Mouse (Mus musculus) forebrain, embryonic 15.5 days (tissue): ENCODE results near the gene Cacna1b. TPM values are rescaled to one million over a fixed set of nuclear protein-coding genes. Genes with fewer than 3 reads are reported as not detected.
A peak's percentile ranks its signal among the peaks of the same experiment; 100 is the strongest.

Experiments
- ATAC-seq: fragments of 200-750 bp; cut with Nextera tagmentation; replicated peaks from 2 replicates; pipeline ENCODE4 v1.8.0; 2017; ENCODE audit warnings: mild to moderate bottlenecking, moderate TSS enrichment, moderate library complexity
- H3K27ac ChIP-seq: fragments of 300-500 bp; sonication (generic); replicated peaks from 2 replicates; pipeline ENCODE4 v1.5.1; 2015; ENCODE audit warnings: mild to moderate bottlenecking, inconsistent platforms
- H3K27me3 ChIP-seq: fragments of 300-500 bp; sonication (generic); 2 replicates; pipeline ENCODE4 v1.6.1; 2015; ENCODE audit warnings: inconsistent platforms
- H3K36me3 ChIP-seq: fragments of 300-500 bp; sonication (generic); 2 replicates; pipeline ENCODE4 v1.6.1; 2015; ENCODE audit warnings: mild to moderate bottlenecking, inconsistent platforms
- H3K4me1 ChIP-seq: fragments of 300-500 bp; sonication (generic); 2 replicates; pipeline ENCODE4 v1.6.1; 2015; ENCODE audit warnings: inconsistent platforms
- H3K4me2 ChIP-seq: fragments of 300-500 bp; sonication (generic); replicated peaks from 2 replicates; pipeline ENCODE4 v1.6.1; 2015; ENCODE audit warnings: mild to moderate bottlenecking, inconsistent platforms
- H3K4me3 ChIP-seq: fragments of 300-500 bp; sonication (generic); 2 replicates; pipeline ENCODE4 v1.5.1; 2015; ENCODE audit warnings: mild to moderate bottlenecking, inconsistent platforms
- H3K9ac ChIP-seq: fragments of 300-500 bp; sonication (generic); replicated peaks from 2 replicates; pipeline ENCODE4 v1.6.1; 2015; ENCODE audit warnings: mild to moderate bottlenecking, inconsistent platforms
- H3K9me3 ChIP-seq: fragments of 300-500 bp; sonication (generic); 2 replicates; pipeline ENCODE4 v1.6.1; 2016; ENCODE audit warnings: inconsistent platforms
- WGBS: fragments of 180-500 bp; shearing (Covaris S2); methylation state at CpG from one replicate; pipeline ENCODE4 v1.1.7; 2015; ENCODE audit warnings: mixed read lengths; 5-methylcytosine and 5-hydroxymethylcytosine counted together
- polyA plus RNA-seq: library from polyadenylated mRNA; unstranded; fragments of >200 nt; fragmentation: Nextera tagmentation; extraction: Ambion mirVana; gene quantifications from 2 replicates; pipeline ENCODE4 v1.2.1, GENCODE M21; 2015

The Cacna1b gene
- polyA plus RNA-seq, 1 experiment from 2014 or later: 8.4 TPM

GRCm38 (mm10) chr2:24717963-24718362 lies 45.0 kb downstream of the Cacna1b start:
- Histone ChIP-seq H3K4me2 (no peak overlapping the region), H3K9me3 (no peaks in the 10 kb centered on the region), H3K9ac (no peak overlapping the region), H3K4me1 (peaks cover 3% of the 10 kb centered on the region; the same call in 1 of the 2 replicates), H3K36me3 (peaks cover 19% of the 10 kb centered on the region), H3K27me3 (no peaks in the 10 kb centered on the region), H3K4me3 (no peak overlapping the region), H3K27ac (no peak overlapping the region)
- WGBS: 89% methylated on average over 7 of the region's 7 CpGs
- no peak for ATAC-seq

DNA sequence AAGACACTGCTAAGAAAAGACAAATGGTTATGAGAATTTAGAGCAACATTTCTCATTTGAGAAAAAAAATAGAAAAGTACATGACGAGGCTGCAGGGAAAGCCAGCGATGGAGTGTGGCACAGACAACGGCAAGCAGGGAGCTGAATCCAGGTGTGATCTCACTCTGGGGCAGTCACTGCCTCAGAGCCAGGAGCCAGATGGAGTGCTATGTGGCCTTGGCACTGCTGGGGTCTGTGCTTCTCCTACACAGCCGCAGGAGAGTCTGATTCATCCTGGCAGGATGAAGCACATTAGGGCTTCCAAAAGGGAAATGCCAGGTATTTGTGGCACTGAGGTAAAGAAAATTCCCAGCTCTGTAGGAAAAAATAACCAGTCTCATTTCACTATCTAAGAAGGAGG lies 45.5 kb downstream of the Cacna1b start:
- no peak overlapping the region for H3K4me3 ChIP-seq
- peaks cover 3% of the 10 kb centered on the region; the same call in 1 of the 2 replicates for H3K4me1 ChIP-seq
- 77% methylated on average over 4 of the region's 4 CpGs for WGBS
- H3K36me3 ChIP-seq: peaks cover 19% of the 10 kb centered on the region
- no peaks in the 10 kb centered on the region for H3K9me3 ChIP-seq
- H3K27ac ChIP-seq: no peak overlapping the region
- H3K27me3 ChIP-seq: no peaks in the 10 kb centered on the region
- no peak for ATAC-seq
- no peak overlapping the region for H3K4me2 ChIP-seq
- H3K9ac ChIP-seq: no peak overlapping the region

DNA sequence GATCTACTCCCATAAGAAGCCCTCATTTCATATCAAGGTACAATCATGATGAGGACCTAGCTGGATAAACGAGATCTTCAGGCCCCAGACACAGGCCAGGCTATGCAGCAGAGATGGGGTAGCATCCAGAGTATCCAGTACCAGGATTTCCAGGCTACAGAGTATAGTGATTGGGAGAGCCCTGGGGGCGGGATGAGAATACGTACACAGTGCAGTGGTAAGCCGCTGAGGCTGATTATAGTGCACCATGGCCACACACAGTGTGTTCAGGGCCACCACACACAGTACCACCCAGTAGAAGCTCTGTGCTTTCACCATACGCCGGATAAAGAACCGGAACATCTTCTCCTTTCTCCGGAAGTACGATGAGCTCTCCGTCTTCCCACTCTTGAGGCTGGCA lies 57.0 kb downstream of the Cacna1b start:
- H3K36me3 ChIP-seq: peaks cover 24% of the 10 kb centered on the region
- 78% methylated on average over 10 of the region's 10 CpGs for WGBS
- H3K4me1 ChIP-seq: no peaks in the 10 kb centered on the region
- no peak overlapping the region for H3K4me2 ChIP-seq
- H3K9ac ChIP-seq: no peak overlapping the region
- H3K27ac ChIP-seq: no peak overlapping the region
- H3K9me3 ChIP-seq: peaks cover 8% of the 10 kb centered on the region; the same call in 1 of the 2 replicates
- ATAC-seq: no peak
- H3K27me3 ChIP-seq: no peaks in the 10 kb centered on the region
- no peak overlapping the region for H3K4me3 ChIP-seq

- H3K9ac ChIP-seq: no peak overlapping the region
- H3K4me3 ChIP-seq: no peak overlapping the region
- no peak for ATAC-seq
- no peak overlapping the region for H3K4me2 ChIP-seq
- no peaks in the 10 kb centered on the region for H3K4me1 ChIP-seq
- H3K36me3 ChIP-seq: peaks cover 45% of the 10 kb centered on the region
- H3K9me3 ChIP-seq: no peaks in the 10 kb centered on the region
- WGBS: 80% methylated on average over 3 of the region's 3 CpGs
- no peaks in the 10 kb centered on the region for H3K27me3 ChIP-seq
- no peak overlapping the region for H3K27ac ChIP-seq
Observed at GRCm38 (mm10) chr2:24702208-24702957, 60.6 kb downstream of the Cacna1b start.

GRCm38 (mm10) chr2:24697281-24697980 lies 65.5 kb downstream of the Cacna1b start:
- Histone ChIP-seq H3K4me1 (no peaks in the 10 kb centered on the region), H3K4me3 (no peak overlapping the region), H3K27ac (no peak overlapping the region), H3K9ac (no peak overlapping the region), H3K4me2 (no peak overlapping the region), H3K27me3 (no peaks in the 10 kb centered on the region), H3K36me3 (peaks cover 26% of the 10 kb centered on the region), H3K9me3 (no peaks in the 10 kb centered on the region)
- 90% methylated on average over 8 of the region's 8 CpGs for WGBS
- no peak for ATAC-seq

DNA sequence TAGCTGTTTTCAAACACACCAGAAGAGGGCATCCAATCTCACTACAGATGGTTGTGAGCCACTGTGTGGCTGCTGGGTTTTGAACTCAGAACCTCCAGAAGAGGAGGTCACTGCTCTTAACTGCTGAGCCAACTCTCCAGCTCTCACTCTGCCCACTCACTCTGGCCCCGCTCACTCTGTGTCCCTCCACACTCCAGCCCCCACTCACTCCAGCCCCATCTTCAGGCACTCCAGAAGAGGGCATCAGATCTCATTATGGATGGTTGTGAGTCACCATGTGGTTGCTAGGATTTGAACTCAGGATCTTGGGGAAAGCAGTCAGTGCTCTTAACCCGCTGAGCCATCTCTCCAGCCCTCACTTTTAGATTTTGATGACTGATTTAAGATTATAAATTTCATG lies 70.6 kb downstream of the Cacna1b start:
- Histone ChIP-seq H3K27me3 (no peaks in the 10 kb centered on the region), H3K27ac (no peak overlapping the region), H3K4me3 (no peak overlapping the region), H3K4me2 (no peak overlapping the region), H3K36me3 (peaks cover 15% of the 10 kb centered on the region), H3K4me1 (no peaks in the 10 kb centered on the region), H3K9ac (no peak overlapping the region), H3K9me3 (no peaks in the 10 kb centered on the region)
- no peak for ATAC-seq
- WGBS: 95% methylated on average over 2 of the region's 2 CpGs

GRCm38 (mm10) chr2:24690356-24690755 lies 72.6 kb downstream of the Cacna1b start:
- Histone ChIP-seq H3K36me3 (peaks cover 17% of the 10 kb centered on the region), H3K4me2 (no peak overlapping the region), H3K27ac (no peak overlapping the region), H3K4me3 (no peak overlapping the region), H3K9me3 (no peaks in the 10 kb centered on the region), H3K4me1 (no peaks in the 10 kb centered on the region), H3K27me3 (no peaks in the 10 kb centered on the region), H3K9ac (no peak overlapping the region)
- no peak for ATAC-seq
- WGBS: 96% methylated on average over 2 of the region's 2 CpGs

GRCm38 (mm10) chr2:24685347-24685746 lies 77.6 kb downstream of the Cacna1b start:
- Histone ChIP-seq H3K36me3 (peaks cover 15% of the 10 kb centered on the region), H3K4me2 (no peak overlapping the region), H3K27me3 (no peaks in the 10 kb centered on the region), H3K4me1 (no peaks in the 10 kb centered on the region), H3K4me3 (no peak overlapping the region), H3K27ac (no peak overlapping the region), H3K9me3 (no peaks in the 10 kb centered on the region), H3K9ac (no peak overlapping the region)
- ATAC-seq: no peak
- WGBS: 82% methylated on average over 5 of the region's 5 CpGs

DNA sequence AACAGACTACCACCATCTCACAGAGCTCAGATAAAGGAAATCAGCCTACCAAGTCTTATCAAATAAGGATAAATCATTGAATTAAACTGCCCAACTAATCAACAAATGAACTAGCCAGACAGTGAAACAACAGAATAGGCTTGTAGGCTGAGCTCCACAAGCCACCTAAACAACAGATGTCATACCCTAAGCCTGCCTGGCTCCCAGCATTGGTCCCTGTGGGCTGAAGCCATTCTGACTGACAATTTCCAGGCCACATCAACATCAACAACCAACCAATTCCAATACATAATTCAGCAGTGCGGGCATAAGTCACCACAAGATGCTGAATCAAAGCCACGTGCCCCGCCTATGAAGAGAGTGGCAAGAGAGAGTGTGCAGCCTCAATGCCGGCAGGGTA lies 78.2 kb downstream of the Cacna1b start:
- WGBS: 93% methylated on average over 4 of the region's 4 CpGs

DNA sequence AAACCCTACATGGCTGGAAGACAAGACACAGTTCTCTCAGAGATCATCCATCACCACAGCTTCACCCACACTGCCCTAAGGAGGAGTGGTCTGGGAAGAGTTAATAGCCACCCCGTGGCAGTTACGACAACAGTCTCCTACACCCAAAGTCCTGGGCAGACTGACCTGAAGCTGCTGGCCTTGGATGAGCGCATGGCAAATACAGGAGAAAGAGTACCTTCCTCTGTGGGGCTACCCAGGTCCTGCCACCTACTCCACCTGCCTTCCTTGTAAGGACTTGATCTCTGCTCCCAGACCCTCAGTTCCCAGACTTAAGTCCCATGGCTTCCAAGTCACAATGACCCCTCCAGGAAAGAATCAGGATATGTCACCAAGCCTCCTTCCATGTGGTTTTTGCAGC lies 79.7 kb downstream of the Cacna1b start:
- ATAC-seq: no peak
- Histone ChIP-seq H3K4me1 (peaks cover 4% of the 10 kb centered on the region; the same call in 1 of the 2 replicates), H3K9ac (no peak overlapping the region), H3K4me2 (no peak overlapping the region), H3K27me3 (no peaks in the 10 kb centered on the region), H3K27ac (no peak overlapping the region), H3K9me3 (no peaks in the 10 kb centered on the region), H3K4me3 (no peak overlapping the region), H3K36me3 (peaks cover 3% of the 10 kb centered on the region)
- 95% methylated on average over 3 of the region's 3 CpGs for WGBS

More for the DNA sequence above, 78.2 kb downstream of the Cacna1b start:
- H3K4me1 ChIP-seq: no peaks in the 10 kb centered on the region
- peaks cover 13% of the 10 kb centered on the region for H3K36me3 ChIP-seq
- ATAC-seq: no peak
- H3K4me2 ChIP-seq: no peak overlapping the region
- 0 out of 2 replicates have a peak overlapping the region, but pooled peaks have one; percentile 16 for H3K27ac ChIP-seq
- no peaks in the 10 kb centered on the region for H3K27me3 ChIP-seq
- no peak overlapping the region for H3K9ac ChIP-seq
- no peak overlapping the region for H3K4me3 ChIP-seq
- no peaks in the 10 kb centered on the region for H3K9me3 ChIP-seq

- WGBS: 94% methylated on average over 1 of the region's 1 CpGs
- H3K4me1 ChIP-seq: peaks cover 4% of the 10 kb centered on the region; the same call in 1 of the 2 replicates
- no peak overlapping the region for H3K9ac ChIP-seq
- no peak overlapping the region for H3K27ac ChIP-seq
- no peak overlapping the region for H3K4me3 ChIP-seq
- H3K9me3 ChIP-seq: no peaks in the 10 kb centered on the region
- no peaks in the 10 kb centered on the region for H3K27me3 ChIP-seq
- ATAC-seq: no peak
- no peak overlapping the region for H3K4me2 ChIP-seq
- H3K36me3 ChIP-seq: peaks cover 5% of the 10 kb centered on the region; the same call in 1 of the 2 replicates
Observed at GRCm38 (mm10) chr2:24680731-24681130, 82.2 kb downstream of the Cacna1b start.

DNA sequence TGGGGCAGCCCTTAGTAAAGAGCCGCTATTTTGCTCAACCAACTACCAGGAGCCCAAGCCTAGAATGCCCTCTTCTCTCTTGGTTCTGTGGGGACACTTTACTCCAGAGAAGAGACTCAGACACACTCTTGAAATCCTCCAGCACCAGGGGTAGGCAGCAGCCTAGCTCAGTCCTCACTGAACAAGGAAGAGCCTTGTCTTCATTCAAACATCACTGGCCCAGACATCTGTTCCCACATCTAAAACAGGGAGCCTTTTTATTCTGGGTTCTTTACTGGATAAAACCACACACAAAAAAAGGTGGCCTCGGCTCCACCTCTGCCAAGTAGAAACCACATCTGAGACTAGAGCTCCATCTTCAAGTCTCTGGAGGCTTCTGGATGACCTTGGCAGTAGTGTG lies 82.8 kb downstream of the Cacna1b start:
- H3K4me1 ChIP-seq: peaks cover 4% of the 10 kb centered on the region; the same call in 1 of the 2 replicates
- no peak overlapping the region for H3K27ac ChIP-seq
- no peak overlapping the region for H3K4me2 ChIP-seq
- H3K9me3 ChIP-seq: no peaks in the 10 kb centered on the region
- H3K27me3 ChIP-seq: no peaks in the 10 kb centered on the region
- H3K4me3 ChIP-seq: no peak overlapping the region
- 89% methylated on average over 2 of the region's 2 CpGs for WGBS
- H3K36me3 ChIP-seq: peaks cover 5% of the 10 kb centered on the region; the same call in 1 of the 2 replicates
- no peak overlapping the region for H3K9ac ChIP-seq
- no peak for ATAC-seq
